Mouse (Mus musculus): ENCODE results near the gene Pou5f1.

DNA sequence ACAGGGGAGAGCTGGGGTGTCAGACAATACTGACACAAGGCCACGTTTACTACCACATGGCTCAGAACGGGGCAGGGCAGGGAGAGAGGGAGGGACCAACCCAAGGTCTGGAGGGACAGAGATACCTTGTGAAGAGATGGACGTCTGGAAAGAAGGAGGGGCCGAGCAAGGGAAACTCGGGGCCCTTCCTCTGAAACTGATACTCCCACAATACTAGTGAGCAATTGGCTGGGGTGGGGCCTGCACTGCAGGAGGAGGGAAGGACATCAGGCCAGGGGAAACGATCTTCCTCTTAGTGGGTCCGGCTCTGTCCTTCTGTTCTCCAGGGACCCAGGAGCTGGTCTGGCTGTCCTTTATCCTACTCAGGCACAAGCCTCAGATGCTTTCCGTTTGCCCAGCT lies 45.1 kb downstream of the Pou5f1 start:
- no peak for TF ChIP-seq TAL1 (IDR thresholded peaks at IDR 0.05; ENCODE audit: low read length)
- no peak for TF ChIP-seq GATA1 (IDR thresholded peaks at IDR 0.05; ENCODE audit: low read length)

Measured in erythroblast, embryonic 14.5 days (primary cell).